Mouse (Mus musculus) embryonic facial prominence, embryonic 12.5 days (tissue): ENCODE results near the gene Pcmtd2. TPM values are rescaled to one million over a fixed set of nuclear protein-coding genes. Genes with fewer than 3 reads are reported as not detected.
"Not testable (repeated sequence)": the region's sequence is repeated elsewhere in the genome, so short reads cannot be mapped to it uniquely, and the experiment has no call there.

Source experiments
- ATAC-seq: fragments of 200-750 bp; cut with Nextera tagmentation; 2 replicates; pipeline ENCODE4 v1.8.0; 2017; ENCODE audit not compliant: insufficient number of reproducible peaks, insufficient read depth, low FRiP score, low TSS enrichment
- H3K27ac ChIP-seq: fragments of 300-500 bp; sonication (generic); 2 replicates; pipeline ENCODE4 v1.5.1; 2016; ENCODE audit warnings: mild to moderate bottlenecking
- H3K27me3 ChIP-seq: fragments of 300-500 bp; sonication (generic); 2 replicates; pipeline ENCODE4 v1.6.1; 2016; ENCODE audit warnings: mild to moderate bottlenecking, moderate library complexity
- H3K36me3 ChIP-seq: fragments of 300-500 bp; sonication (generic); 2 replicates; pipeline ENCODE4 v1.6.1; 2016; ENCODE audit warnings: mild to moderate bottlenecking
- H3K4me1 ChIP-seq: fragments of 300-500 bp; sonication (generic); 2 replicates; pipeline ENCODE4 v1.6.1; 2016
- H3K4me2 ChIP-seq: fragments of 300-500 bp; sonication (generic); replicated peaks from 2 replicates; pipeline ENCODE4 v1.6.1; 2016; ENCODE audit warnings: mild to moderate bottlenecking, moderate library complexity
- H3K4me3 ChIP-seq: fragments of 300-500 bp; sonication (generic); 2 replicates; pipeline ENCODE4 v1.5.1; 2016; ENCODE audit warnings: mild to moderate bottlenecking
- H3K9ac ChIP-seq: fragments of 300-500 bp; sonication (generic); 2 replicates; pipeline ENCODE4 v1.6.1; 2016; ENCODE audit warnings: mild to moderate bottlenecking, moderate library complexity
- H3K9me3 ChIP-seq: fragments of 300-500 bp; sonication (generic); 2 replicates; pipeline ENCODE4 v1.6.1; 2016; ENCODE audit warnings: mild to moderate bottlenecking, moderate library complexity
- WGBS: fragments of 180-500 bp; shearing (Covaris S2); methylation state at CpG from one replicate; pipeline ENCODE4 v1.1.7; 2016; 5-methylcytosine and 5-hydroxymethylcytosine counted together
- polyA plus RNA-seq: library from polyadenylated mRNA; unstranded; fragments of >200 nt; fragmentation: Nextera tagmentation; extraction: Ambion mirVana; gene quantifications from 2 replicates; pipeline ENCODE4 v1.2.1, GENCODE M21; 2016

The Pcmtd2 gene
- polyA plus RNA-seq = 42.2 and 46.8 TPM in 2 replicates

GRCm38 (mm10) chr2:181837372-181838292 lies at the start of gene Pcmtd2:
Gene Pcmtd2 (plus strand): TSS chr2:181837854.
- peak; percentile 95 for ATAC-seq
- peaks cover 4% of the 10 kb centered on the region; the same call in 1 of the 2 replicates for H3K36me3 ChIP-seq
- peak within 1 kb of the TSS; percentile 87 for H3K27ac ChIP-seq
- peak within 1 kb of the TSS; percentile 74 for H3K4me2 ChIP-seq
- no peaks in the 10 kb centered on the region for H3K27me3 ChIP-seq
- H3K9me3 ChIP-seq = no peaks in the 10 kb centered on the region
- H3K9ac ChIP-seq = peak within 1 kb of the TSS; percentile 85
- peak within 1 kb of the TSS; percentile 82 for H3K4me3 ChIP-seq
- peaks cover 10% of the 10 kb centered on the region for H3K4me1 ChIP-seq
- WGBS = under 1% methylated on average over 35 of the region's 35 CpGs

DNA sequence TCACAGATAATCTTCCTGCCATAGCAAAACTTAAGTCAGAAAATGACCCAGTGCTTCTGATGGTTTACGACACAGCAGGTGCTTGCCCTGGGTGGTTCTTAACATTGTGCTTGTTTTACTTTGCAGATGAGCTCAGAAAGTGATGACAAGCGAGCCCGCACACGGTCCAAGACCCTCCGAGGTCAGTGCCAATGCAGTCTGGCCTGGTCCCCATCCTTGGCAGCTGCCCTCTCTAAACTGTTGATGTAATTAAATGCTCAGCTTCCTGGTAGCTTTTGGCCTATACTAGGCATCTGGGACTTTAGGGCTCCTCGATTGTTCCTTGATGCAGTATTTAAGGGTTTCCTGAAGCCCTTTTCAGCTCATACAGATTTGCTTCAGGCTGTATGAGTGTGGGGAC lies 48.3 kb upstream of the Pcmtd2 start:
- no peaks in the 10 kb centered on the region for H3K4me1 ChIP-seq
- 82% methylated on average over 6 of the region's 6 CpGs for WGBS
- H3K4me2 ChIP-seq = no peak overlapping the region
- ATAC-seq = no peak
- H3K9ac ChIP-seq = no peak overlapping the region
- H3K4me3 ChIP-seq = no peak overlapping the region
- no peak overlapping the region for H3K27ac ChIP-seq
- no peaks in the 10 kb centered on the region for H3K27me3 ChIP-seq
- no peaks in the 10 kb centered on the region for H3K36me3 ChIP-seq
- H3K9me3 ChIP-seq = no peaks in the 10 kb centered on the region

DNA sequence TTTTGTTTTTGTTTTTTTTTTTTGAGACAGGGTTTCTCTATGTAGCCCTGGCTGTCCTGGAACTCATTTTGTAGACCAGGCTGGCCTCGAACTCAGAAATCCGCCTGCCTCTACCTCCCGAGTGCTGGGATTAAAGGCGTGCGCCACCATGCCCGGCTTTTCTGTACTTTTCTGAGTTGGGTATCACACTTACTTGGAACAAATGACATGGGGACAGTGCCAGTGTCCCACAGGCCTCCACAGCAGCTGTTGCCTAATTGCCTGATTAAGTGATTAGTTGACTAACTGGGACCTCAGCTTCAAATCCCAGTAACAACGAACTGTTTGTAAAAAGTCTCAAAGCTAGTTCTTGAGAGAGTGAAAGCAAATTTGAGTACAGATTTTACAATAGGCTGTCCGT lies 44.5 kb upstream of the Pcmtd2 start:
- H3K4me2 ChIP-seq, H3K27me3 ChIP-seq, ATAC-seq, H3K4me3 ChIP-seq, H3K9ac ChIP-seq, H3K36me3 ChIP-seq, H3K4me1 ChIP-seq, H3K9me3 ChIP-seq, H3K27ac ChIP-seq: not testable (repeated sequence)
- WGBS = 80% methylated on average over 8 of the region's 8 CpGs

DNA sequence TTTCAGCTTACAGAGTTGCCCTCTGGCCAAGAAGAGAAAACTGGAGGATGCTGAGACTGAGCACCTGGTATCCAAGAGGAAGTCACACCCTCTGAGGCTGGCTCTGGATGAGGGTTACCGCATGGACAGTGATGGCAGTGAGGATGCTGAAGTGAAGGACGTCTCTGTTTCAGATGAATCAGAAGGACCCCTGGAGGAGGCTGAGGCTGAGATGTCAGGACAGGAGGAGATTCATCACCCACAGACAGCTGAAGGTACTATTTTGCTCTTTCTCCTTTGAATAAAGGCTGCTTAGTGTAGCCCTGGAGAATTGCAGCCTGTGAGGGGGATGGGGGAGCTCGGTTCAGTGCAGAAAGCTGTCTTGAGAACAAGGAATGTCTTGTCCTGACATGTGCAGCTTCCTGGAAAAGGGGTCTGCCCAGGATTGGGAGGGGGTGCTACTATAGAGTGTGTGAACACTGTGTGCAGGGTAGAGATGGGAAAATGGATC lies 42.0 kb upstream of the Pcmtd2 start:
- 22% methylated on average over 3 of the region's 3 CpGs for WGBS
- ATAC-seq = peak; percentile 75
- Histone ChIP-seq H3K36me3 (no peaks in the 10 kb centered on the region), H3K4me1 (no peaks in the 10 kb centered on the region), H3K9me3 (no peaks in the 10 kb centered on the region), H3K4me3 (no peak overlapping the region), H3K27ac (no peak overlapping the region), H3K4me2 (no peak overlapping the region), H3K27me3 (no peaks in the 10 kb centered on the region), H3K9ac (no peak overlapping the region)

- 76% methylated on average over 8 of the region's 8 CpGs for WGBS
- no peaks in the 10 kb centered on the region for H3K36me3 ChIP-seq
- H3K27ac ChIP-seq = no peak overlapping the region
- H3K9me3 ChIP-seq = no peaks in the 10 kb centered on the region
- ATAC-seq = no peak
- H3K4me3 ChIP-seq = no peak overlapping the region
- no peak overlapping the region for H3K9ac ChIP-seq
- H3K27me3 ChIP-seq = no peaks in the 10 kb centered on the region
- no peak overlapping the region for H3K4me2 ChIP-seq
- H3K4me1 ChIP-seq = no peaks in the 10 kb centered on the region
Observed at GRCm38 (mm10) chr2:181797672-181798071, 40.0 kb upstream of the Pcmtd2 start.

GRCm38 (mm10) chr2:181829032-181829650 lies 8.5 kb upstream of the Pcmtd2 start:
- H3K9ac ChIP-seq = no peak overlapping the region
- no peak for ATAC-seq
- no peaks in the 10 kb centered on the region for H3K9me3 ChIP-seq
- no peaks in the 10 kb centered on the region for H3K4me1 ChIP-seq
- no peak overlapping the region for H3K27ac ChIP-seq
- no peak overlapping the region for H3K4me2 ChIP-seq
- WGBS = 63% methylated on average over 2 of the region's 2 CpGs
- no peaks in the 10 kb centered on the region for H3K27me3 ChIP-seq
- no peaks in the 10 kb centered on the region for H3K36me3 ChIP-seq
- no peak overlapping the region for H3K4me3 ChIP-seq

- no peak overlapping the region for H3K9ac ChIP-seq
- WGBS = 78% methylated on average over 2 of the region's 2 CpGs
- no peak overlapping the region for H3K27ac ChIP-seq
- no peaks in the 10 kb centered on the region for H3K9me3 ChIP-seq
- no peak for ATAC-seq
- no peak overlapping the region for H3K4me3 ChIP-seq
- no peaks in the 10 kb centered on the region for H3K27me3 ChIP-seq
- H3K4me1 ChIP-seq = no peaks in the 10 kb centered on the region
- H3K4me2 ChIP-seq = no peak overlapping the region
- no peaks in the 10 kb centered on the region for H3K36me3 ChIP-seq
Observed at GRCm38 (mm10) chr2:181832745-181833144, 4.9 kb upstream of the Pcmtd2 start.

DNA sequence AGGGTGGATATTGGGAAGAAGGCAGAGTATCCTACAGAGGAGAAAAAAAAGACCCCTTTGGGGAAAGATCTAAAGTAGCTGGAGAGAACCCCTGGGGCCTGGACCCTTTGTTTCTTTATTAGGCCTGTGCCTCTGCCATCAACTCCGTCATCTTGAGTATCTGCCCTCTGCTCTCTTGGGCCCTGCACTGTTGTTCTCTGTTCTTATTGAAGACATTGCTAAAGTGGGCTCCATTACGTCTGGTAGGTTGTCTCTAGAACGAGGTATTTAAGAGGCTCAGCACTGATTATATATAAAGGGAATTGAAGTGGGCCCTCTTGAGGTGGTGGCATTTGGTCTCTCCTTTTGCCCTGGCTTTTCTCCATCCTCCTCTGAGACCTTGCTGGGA lies 633 bp downstream of the Pcmtd2 start:
- Histone ChIP-seq H3K4me1 (peaks cover 10% of the 10 kb centered on the region), H3K36me3 (peaks cover 6% of the 10 kb centered on the region; the same call in 1 of the 2 replicates), H3K27me3 (no peaks in the 10 kb centered on the region), H3K9me3 (no peaks in the 10 kb centered on the region), H3K4me3 (peak overlapping the region; percentile 82), H3K9ac (peak overlapping the region; percentile 85), H3K27ac (peak overlapping the region; percentile 4; the same call in 1 of the 2 replicates), H3K4me2 (peak overlapping the region; percentile 74)
- WGBS = 0% methylated on average over 3 of the region's 3 CpGs
- no peak for ATAC-seq

GRCm38 (mm10) chr2:181845709-181846394 lies 8.2 kb downstream of the Pcmtd2 start:
- Histone ChIP-seq H3K36me3 (peaks cover 46% of the 10 kb centered on the region), H3K4me2 (no peak overlapping the region), H3K27ac (no peak overlapping the region), H3K9me3 (no peaks in the 10 kb centered on the region), H3K9ac (no peak overlapping the region), H3K4me1 (no peaks in the 10 kb centered on the region), H3K27me3 (no peaks in the 10 kb centered on the region), H3K4me3 (no peak overlapping the region)
- ATAC-seq = no peak
- WGBS = 81% methylated on average over 5 of the region's 5 CpGs

- ATAC-seq = peak; percentile 100
- no peaks in the 10 kb centered on the region for H3K27me3 ChIP-seq
- H3K27ac ChIP-seq = peak within 1 kb of the TSS; percentile 84
- no peaks in the 10 kb centered on the region for H3K9me3 ChIP-seq
- peak within 1 kb of the TSS; percentile 75 for H3K4me2 ChIP-seq
- peak within 1 kb of the TSS; percentile 74 for H3K9ac ChIP-seq
- under 1% methylated on average over 35 of the region's 35 CpGs for WGBS
- peaks cover 15% of the 10 kb centered on the region for H3K4me1 ChIP-seq
- peaks cover 16% of the 10 kb centered on the region for H3K36me3 ChIP-seq
- H3K4me3 ChIP-seq = peak within 1 kb of the TSS; percentile 78
Observed at GRCm38 (mm10) chr2:181863791-181864535, 26.3 kb downstream of the Pcmtd2 start, which contains the start of gene Polr3k. Gene Polr3k (plus strand): TSS chr2:181864337.

- H3K9ac ChIP-seq = peak overlapping the region; percentile 74
- under 1% methylated on average over 22 of the region's 22 CpGs for WGBS
- peak overlapping the region; percentile 75 for H3K4me2 ChIP-seq
- peaks cover 15% of the 10 kb centered on the region for H3K4me1 ChIP-seq
- peaks cover 20% of the 10 kb centered on the region for H3K36me3 ChIP-seq
- peak overlapping the region; percentile 78 for H3K4me3 ChIP-seq
- H3K27me3 ChIP-seq = no peaks in the 10 kb centered on the region
- peak overlapping the region; percentile 84 for H3K27ac ChIP-seq
- peak; percentile 75; the same call in 1 of the 2 replicates for ATAC-seq
- no peaks in the 10 kb centered on the region for H3K9me3 ChIP-seq
Observed at GRCm38 (mm10) chr2:181864536-181864860, 26.8 kb downstream of the Pcmtd2 start.
